Mouse (Mus musculus): ENCODE measurements around the gene Ptprk. TPM values are rescaled to one million over a fixed set of nuclear protein-coding genes. Genes with fewer than 3 reads are reported as not detected.

The Ptprk gene
- polyA plus RNA-seq, 1 experiment from 2014 or later = 8.3 TPM

DNA sequence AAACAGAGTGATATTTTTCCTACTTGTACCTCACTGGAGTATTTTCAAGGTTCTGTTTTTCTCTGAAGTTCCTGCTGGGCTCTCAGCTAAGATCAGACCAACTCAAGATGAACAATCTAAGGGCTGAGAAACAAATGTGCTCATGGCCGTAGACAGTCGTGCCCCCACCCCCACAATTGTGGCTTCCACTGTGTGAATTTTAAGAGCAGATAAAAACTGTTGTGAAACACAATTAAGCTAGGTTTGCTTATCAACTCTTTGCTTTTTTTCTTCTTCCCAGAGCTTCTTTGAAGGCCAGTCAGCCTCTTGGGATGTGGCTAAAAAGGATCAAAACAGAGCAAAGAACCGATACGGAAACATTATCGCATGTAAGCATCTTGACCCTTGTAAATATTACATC lies 493.4 kb downstream of the Ptprk start:
- H3K9ac ChIP-seq (ENCODE audit: low read depth, low read length) = no peak overlapping the region
- H3K27me3 ChIP-seq (ENCODE audit: control insufficient read depth, insufficient read depth, low read depth, low read length) = no peaks in the 10 kb centered on the region
- WGBS (ENCODE audit: insufficient replicate concordance) = 14% methylated on average over 5 of the region's 5 CpGs
- no peak overlapping the region for H3K4me2 ChIP-seq (ENCODE audit: low read depth, low read length)
- H3K9me3 ChIP-seq (replicated peaks; ENCODE audit: control insufficient read depth, low read length) = no peaks in the 10 kb centered on the region
- H3K27ac ChIP-seq (ENCODE audit: low read length) = no peak overlapping the region; the same call in 1 of the 2 replicates
- H3K36me3 ChIP-seq (ENCODE audit: control insufficient read depth, insufficient read depth) = no peaks in the 10 kb centered on the region
- peaks cover 3% of the 10 kb centered on the region for H3K4me1 ChIP-seq (ENCODE audit: control insufficient read depth, low read depth, low read length)
- no peak overlapping the region for H3K4me3 ChIP-seq (ENCODE audit: low read depth, low read length)
- ATAC-seq (ENCODE audit: low read depth) = no peak

DNA sequence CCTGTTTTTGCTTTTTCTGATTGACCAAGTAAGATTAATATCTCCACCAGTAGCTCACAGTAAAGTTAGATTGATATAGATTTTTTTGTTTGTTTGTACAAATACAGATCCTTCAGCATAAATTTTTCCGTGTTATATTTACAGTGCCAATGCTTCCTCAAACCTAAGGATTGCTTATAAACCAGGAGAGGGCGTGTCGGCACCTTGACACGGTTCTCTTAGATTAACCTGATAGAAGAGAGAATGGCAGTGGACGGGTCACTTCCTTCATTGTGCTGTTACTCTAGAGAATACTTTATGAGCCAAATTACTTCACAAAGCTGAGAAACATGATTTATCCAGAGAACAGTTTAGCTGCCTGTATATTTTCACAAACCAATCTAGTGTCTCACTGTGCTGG lies 505.0 kb downstream of the Ptprk start:
- Histone ChIP-seq H3K9me3 (replicated peaks; ENCODE audit: control insufficient read depth, low read length) (no peaks in the 10 kb centered on the region), H3K4me1 (ENCODE audit: control insufficient read depth, low read depth, low read length) (no peaks in the 10 kb centered on the region), H3K36me3 (ENCODE audit: control insufficient read depth, insufficient read depth) (no peaks in the 10 kb centered on the region), H3K9ac (ENCODE audit: low read depth, low read length) (no peak overlapping the region), H3K4me2 (ENCODE audit: low read depth, low read length) (no peak overlapping the region), H3K27ac (ENCODE audit: low read length) (no peak overlapping the region), H3K4me3 (ENCODE audit: low read depth, low read length) (no peak overlapping the region), H3K27me3 (ENCODE audit: control insufficient read depth, insufficient read depth, low read depth, low read length) (no peaks in the 10 kb centered on the region)
- no peak for ATAC-seq (ENCODE audit: low read depth)
- 52% methylated on average over 5 of the region's 5 CpGs for whole genome bisulfite sequencing (ENCODE audit: insufficient replicate concordance)

DNA sequence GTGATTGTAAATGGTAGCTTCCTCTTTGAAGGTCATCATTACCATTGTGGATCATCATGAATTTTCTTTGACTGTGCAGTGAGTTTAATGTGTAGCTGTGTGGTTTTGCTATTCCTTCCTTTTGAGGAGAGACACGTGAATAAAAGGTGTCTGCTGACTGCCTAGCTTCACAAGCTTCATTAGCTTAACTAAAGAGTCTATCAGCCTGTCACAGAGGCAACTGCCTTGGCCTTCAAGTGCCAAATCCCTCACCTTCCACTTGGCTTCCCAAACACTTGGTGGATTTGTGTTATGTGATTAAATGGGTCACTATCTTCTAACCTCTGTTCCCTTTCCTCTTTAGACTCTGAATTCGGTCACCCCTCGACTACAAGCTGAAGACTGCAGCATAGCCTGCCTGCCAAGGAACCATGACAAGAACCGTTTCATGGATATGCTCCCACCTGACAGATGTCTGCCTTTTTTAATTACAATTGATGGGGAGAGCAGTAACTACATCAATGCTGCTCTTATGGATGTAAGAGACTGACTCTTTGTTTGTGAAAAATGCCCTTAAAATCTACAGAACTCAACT lies 512.0 kb downstream of the Ptprk start:
- WGBS (ENCODE audit: insufficient replicate concordance) = 60% methylated on average over 4 of the region's 4 CpGs
- no peak for ATAC-seq (ENCODE audit: low read depth)
- Histone ChIP-seq H3K9ac (ENCODE audit: low read depth, low read length) (no peak overlapping the region), H3K9me3 (replicated peaks; ENCODE audit: control insufficient read depth, low read length) (no peaks in the 10 kb centered on the region), H3K4me1 (ENCODE audit: control insufficient read depth, low read depth, low read length) (no peaks in the 10 kb centered on the region; the same call in 1 of the 2 replicates), H3K36me3 (ENCODE audit: control insufficient read depth, insufficient read depth) (no peaks in the 10 kb centered on the region), H3K27me3 (ENCODE audit: control insufficient read depth, insufficient read depth, low read depth, low read length) (no peaks in the 10 kb centered on the region), H3K4me2 (ENCODE audit: low read depth, low read length) (no peak overlapping the region), H3K27ac (ENCODE audit: low read length) (no peak overlapping the region), H3K4me3 (ENCODE audit: low read depth, low read length) (no peak overlapping the region)

DNA sequence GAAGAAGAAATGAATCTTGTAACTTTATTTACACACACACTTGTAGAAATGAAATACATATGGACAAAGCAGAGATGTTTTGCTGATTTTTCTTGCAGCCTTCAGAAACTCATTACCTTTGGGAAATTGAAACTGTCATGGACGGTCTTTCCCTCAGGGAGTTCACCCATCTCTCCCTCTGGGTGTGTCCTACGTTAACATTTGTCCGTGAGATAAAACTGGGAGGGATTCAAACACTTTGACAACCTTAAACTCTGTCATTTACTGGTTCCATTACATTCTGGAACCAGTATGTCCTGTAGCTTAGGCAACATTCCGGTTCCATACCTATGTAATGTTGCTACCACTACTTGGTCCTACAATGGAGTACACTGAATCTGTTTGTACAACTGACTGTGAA lies 513.8 kb downstream of the Ptprk start:
- WGBS (ENCODE audit: insufficient replicate concordance) = 47% methylated on average over 4 of the region's 4 CpGs
- no peak overlapping the region for H3K27ac ChIP-seq (ENCODE audit: low read length)
- H3K36me3 ChIP-seq (ENCODE audit: control insufficient read depth, insufficient read depth) = no peaks in the 10 kb centered on the region

DNA sequence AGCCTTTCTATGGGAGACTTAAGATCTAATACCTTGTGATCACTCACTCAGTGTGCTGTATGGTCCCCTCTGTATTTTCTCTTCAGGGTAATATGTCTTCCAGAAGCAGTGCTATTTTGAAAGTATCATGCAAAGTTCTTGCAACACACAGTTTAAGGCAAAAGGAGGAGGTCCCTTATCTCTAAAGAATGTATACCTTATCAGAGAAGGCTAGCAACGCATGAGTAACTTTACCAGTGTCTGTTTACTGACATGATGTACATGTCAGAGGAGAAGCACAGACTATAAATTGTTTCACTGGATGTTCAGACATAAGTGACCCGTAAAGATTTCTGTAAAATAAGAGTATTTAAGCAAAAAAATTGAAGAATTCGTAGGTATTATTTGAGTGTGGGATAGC lies 516.2 kb downstream of the Ptprk start:
- ATAC-seq (ENCODE audit: low read depth) = peak; percentile 62; the same call in 1 of the 2 replicates

More for the DNA sequence above, 513.8 kb downstream of the Ptprk start:
- Histone ChIP-seq H3K9me3 (replicated peaks; ENCODE audit: control insufficient read depth, low read length) (no peaks in the 10 kb centered on the region), H3K27me3 (ENCODE audit: control insufficient read depth, insufficient read depth, low read depth, low read length) (no peaks in the 10 kb centered on the region), H3K4me3 (ENCODE audit: low read depth, low read length) (no peak overlapping the region), H3K4me1 (ENCODE audit: control insufficient read depth, low read depth, low read length) (no peaks in the 10 kb centered on the region; the same call in 1 of the 2 replicates), H3K9ac (ENCODE audit: low read depth, low read length) (no peak overlapping the region), H3K4me2 (ENCODE audit: low read depth, low read length) (peak overlapping the region; percentile 13; the same call in 1 of the 2 replicates)
- peak; percentile 56; the same call in 1 of the 2 replicates for ATAC-seq (ENCODE audit: low read depth)

DNA sequence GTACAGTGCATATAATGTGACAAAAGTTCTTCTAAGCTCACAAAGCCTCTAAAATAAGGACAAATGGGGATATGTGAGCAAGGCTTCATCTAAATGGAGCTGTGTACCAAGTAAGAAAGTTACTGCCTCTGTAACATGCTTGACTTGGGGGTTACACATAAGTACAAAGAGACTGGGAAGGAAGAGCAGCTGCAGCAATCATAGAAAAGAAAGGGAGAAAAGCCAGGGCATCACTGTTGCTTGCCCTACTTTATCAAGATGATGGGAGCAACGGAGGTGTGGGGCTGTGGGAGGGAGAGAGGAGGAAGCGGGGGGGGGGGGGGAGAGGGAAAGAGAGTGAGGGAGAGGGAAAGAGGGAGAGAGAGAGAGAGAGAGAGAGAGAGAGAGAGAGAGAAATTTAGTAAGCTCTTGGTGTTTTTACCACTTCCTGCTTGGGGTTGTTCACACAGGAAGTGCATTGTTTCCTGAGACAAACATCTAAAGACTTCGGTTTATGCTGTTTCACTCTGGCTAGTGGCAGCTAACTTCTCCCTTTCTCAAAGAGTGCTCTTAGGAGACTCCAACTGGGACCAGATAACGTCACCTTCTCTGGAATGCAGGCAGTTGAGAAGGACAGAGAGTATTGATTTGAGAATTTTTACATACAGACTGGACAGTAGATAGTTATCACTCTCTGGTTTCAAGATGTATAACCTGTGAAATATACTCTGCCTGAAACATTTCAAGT lies 519.1 kb downstream of the Ptprk start:
- Histone ChIP-seq H3K27me3 (ENCODE audit: control insufficient read depth, insufficient read depth, low read depth, low read length) (no peaks in the 10 kb centered on the region), H3K9ac (ENCODE audit: low read depth, low read length) (no peak overlapping the region), H3K27ac (ENCODE audit: low read length) (no peak overlapping the region), H3K9me3 (replicated peaks; ENCODE audit: control insufficient read depth, low read length) (no peaks in the 10 kb centered on the region), H3K4me1 (ENCODE audit: control insufficient read depth, low read depth, low read length) (no peaks in the 10 kb centered on the region; the same call in 1 of the 2 replicates), H3K36me3 (ENCODE audit: control insufficient read depth, insufficient read depth) (no peaks in the 10 kb centered on the region), H3K4me2 (ENCODE audit: low read depth, low read length) (no peak overlapping the region), H3K4me3 (ENCODE audit: low read depth, low read length) (no peak overlapping the region)
- WGBS (ENCODE audit: insufficient replicate concordance) = 12% methylated on average over 3 of the region's 4 CpGs
- ATAC-seq (ENCODE audit: low read depth) = no peak

More for the DNA sequence above, 516.2 kb downstream of the Ptprk start:
- no peaks in the 10 kb centered on the region; the same call in 1 of the 2 replicates for H3K4me1 ChIP-seq (ENCODE audit: control insufficient read depth, low read depth, low read length)
- no peak overlapping the region for H3K9ac ChIP-seq (ENCODE audit: low read depth, low read length)
- H3K27me3 ChIP-seq (ENCODE audit: control insufficient read depth, insufficient read depth, low read depth, low read length) = no peaks in the 10 kb centered on the region
- no peaks in the 10 kb centered on the region for H3K9me3 ChIP-seq (replicated peaks; ENCODE audit: control insufficient read depth, low read length)
- 35% methylated on average over 3 of the region's 3 CpGs for WGBS (ENCODE audit: insufficient replicate concordance)
- H3K36me3 ChIP-seq (ENCODE audit: control insufficient read depth, insufficient read depth) = no peaks in the 10 kb centered on the region
- no peak overlapping the region for H3K4me3 ChIP-seq (ENCODE audit: low read depth, low read length)
- no peak overlapping the region for H3K27ac ChIP-seq (ENCODE audit: low read length)
- H3K4me2 ChIP-seq (ENCODE audit: low read depth, low read length) = no peak overlapping the region

DNA sequence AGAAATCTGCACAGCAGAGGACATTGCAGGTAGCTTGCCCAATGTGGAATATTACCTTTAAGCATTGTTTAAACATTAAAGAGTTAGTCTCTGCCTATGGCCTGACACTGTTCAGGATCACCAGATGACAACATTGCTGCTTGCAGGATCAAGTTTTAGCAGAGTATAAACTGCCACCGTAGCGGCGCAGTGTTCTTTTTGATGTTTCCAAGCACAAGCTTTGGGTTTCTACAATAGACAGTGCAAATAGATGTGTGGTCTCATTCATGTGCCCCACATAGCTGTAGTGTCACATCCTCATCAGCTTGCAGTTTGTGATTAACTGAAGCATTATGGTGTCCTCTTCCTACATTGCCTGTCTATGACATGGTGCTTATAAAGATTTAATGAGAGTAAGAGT lies 522.3 kb downstream of the Ptprk start:
- H3K27ac ChIP-seq (ENCODE audit: low read length) = no peak overlapping the region
- WGBS (ENCODE audit: insufficient replicate concordance) = 85% methylated on average over 3 of the region's 3 CpGs
- H3K4me2 ChIP-seq (ENCODE audit: low read depth, low read length) = no peak overlapping the region
- no peaks in the 10 kb centered on the region for H3K9me3 ChIP-seq (replicated peaks; ENCODE audit: control insufficient read depth, low read length)
- no peak overlapping the region for H3K9ac ChIP-seq (ENCODE audit: low read depth, low read length)
- no peaks in the 10 kb centered on the region for H3K4me1 ChIP-seq (ENCODE audit: control insufficient read depth, low read depth, low read length)
- H3K4me3 ChIP-seq (ENCODE audit: low read depth, low read length) = no peak overlapping the region
- no peaks in the 10 kb centered on the region for H3K27me3 ChIP-seq (ENCODE audit: control insufficient read depth, insufficient read depth, low read depth, low read length)
- ATAC-seq (ENCODE audit: low read depth) = no peak
- no peaks in the 10 kb centered on the region for H3K36me3 ChIP-seq (ENCODE audit: control insufficient read depth, insufficient read depth)

DNA sequence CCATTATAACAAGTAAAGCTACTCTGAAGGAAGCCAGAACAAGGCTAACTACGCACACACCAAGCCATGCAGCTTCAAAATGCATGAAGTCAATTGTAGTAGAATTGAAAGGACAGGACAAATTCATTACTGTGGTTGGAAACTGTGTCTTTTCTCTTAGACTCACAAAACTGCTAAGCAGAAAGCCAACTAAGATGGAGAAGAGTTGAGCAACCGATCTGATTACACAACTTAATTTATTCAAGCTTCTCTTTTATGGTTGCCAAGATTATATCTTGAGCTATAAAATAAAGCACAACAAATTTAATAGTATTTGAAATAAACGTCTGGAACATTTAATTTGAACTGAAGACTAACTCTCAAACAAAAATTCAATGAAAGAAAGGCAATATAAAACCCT lies 534.5 kb downstream of the Ptprk start:
- WGBS (ENCODE audit: insufficient replicate concordance) = 59% methylated on average over 3 of the region's 3 CpGs
- H3K27ac ChIP-seq (ENCODE audit: low read length) = no peak overlapping the region
- H3K9ac ChIP-seq (ENCODE audit: low read depth, low read length) = no peak overlapping the region
- no peaks in the 10 kb centered on the region for H3K27me3 ChIP-seq (ENCODE audit: control insufficient read depth, insufficient read depth, low read depth, low read length)
- H3K4me3 ChIP-seq (ENCODE audit: low read depth, low read length) = no peak overlapping the region
- H3K9me3 ChIP-seq (replicated peaks; ENCODE audit: control insufficient read depth, low read length) = no peaks in the 10 kb centered on the region
- H3K4me1 ChIP-seq (ENCODE audit: control insufficient read depth, low read depth, low read length) = no peaks in the 10 kb centered on the region
- no peak overlapping the region for H3K4me2 ChIP-seq (ENCODE audit: low read depth, low read length)
- no peaks in the 10 kb centered on the region for H3K36me3 ChIP-seq (ENCODE audit: control insufficient read depth, insufficient read depth)
- ATAC-seq (ENCODE audit: low read depth) = no peak

DNA sequence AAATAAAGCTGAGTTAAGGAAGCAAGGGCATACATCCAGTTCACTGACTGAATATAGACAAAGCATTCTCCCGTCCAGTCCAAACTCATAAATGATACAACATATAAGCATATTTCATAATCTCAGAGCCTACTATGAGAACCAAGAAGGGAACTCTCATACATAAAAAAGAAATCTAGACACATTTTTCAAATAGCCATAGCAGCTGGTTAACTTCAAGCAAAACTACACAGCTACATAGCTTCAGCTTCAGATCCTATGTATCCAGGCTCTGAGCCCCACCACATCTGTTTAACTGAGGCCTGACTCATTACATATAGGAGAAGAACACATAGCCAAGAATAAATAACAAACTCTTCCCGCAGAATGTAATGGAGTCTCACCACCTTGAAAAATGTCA lies 539.8 kb downstream of the Ptprk start:
- H3K36me3 ChIP-seq (ENCODE audit: control insufficient read depth, insufficient read depth) = no peaks in the 10 kb centered on the region
- WGBS (ENCODE audit: insufficient replicate concordance) = 72% methylated on average over 2 of the region's 2 CpGs
- no peak overlapping the region for H3K27ac ChIP-seq (ENCODE audit: low read length)
- no peaks in the 10 kb centered on the region for H3K4me1 ChIP-seq (ENCODE audit: control insufficient read depth, low read depth, low read length)
- no peak overlapping the region for H3K4me3 ChIP-seq (ENCODE audit: low read depth, low read length)
- no peak overlapping the region for H3K9ac ChIP-seq (ENCODE audit: low read depth, low read length)
- no peaks in the 10 kb centered on the region for H3K27me3 ChIP-seq (ENCODE audit: control insufficient read depth, insufficient read depth, low read depth, low read length)
- H3K9me3 ChIP-seq (replicated peaks; ENCODE audit: control insufficient read depth, low read length) = no peaks in the 10 kb centered on the region
- ATAC-seq (ENCODE audit: low read depth) = no peak
- H3K4me2 ChIP-seq (ENCODE audit: low read depth, low read length) = no peak overlapping the region

Measured in liver, embryonic 16.5 days (tissue).